Mouse (Mus musculus) adrenal gland, postnatal 36 days (tissue): ENCODE data around the gene Acsl1. TPM values are rescaled to one million over a fixed set of nuclear protein-coding genes. Genes with fewer than 3 reads are reported as not detected.
A peak's percentile ranks its signal among the peaks of the same experiment; 100 is the strongest.

Source experiments
- DNase-seq, 2 experiments: peaks; one replicate each; pipeline ENCODE4 v3.0.0; 2021; ENCODE audit warnings: mixed read lengths in 1 of 2
- total RNA-seq, 2 experiments: library from RNA; stranded (reverse); gene quantifications; 2 replicates each; pipeline ENCODE4 v1.2.3; 2021

Acsl1 gene
- total RNA-seq, 2 experiments from 2014 or later: 398 to 483 TPM

DNA sequence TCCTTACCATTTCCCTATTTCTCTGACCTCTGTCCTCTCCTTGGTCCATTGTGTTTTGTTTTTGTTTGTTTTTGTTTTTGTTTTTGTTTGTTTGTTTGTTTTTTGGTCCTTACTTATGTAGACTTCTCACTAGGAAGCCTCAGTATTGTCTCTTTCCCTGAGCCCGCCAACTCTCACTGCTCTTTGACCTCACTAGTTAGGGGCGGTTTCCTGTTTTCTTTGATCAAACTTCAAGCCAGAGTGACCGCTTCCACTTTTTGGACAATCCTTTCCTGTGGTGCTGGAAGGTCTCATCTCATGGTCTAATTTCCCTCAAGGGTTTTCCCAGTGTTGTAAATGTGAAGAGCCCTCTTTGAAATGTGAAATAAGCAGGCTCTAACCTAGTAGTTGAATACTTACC is 33.4 kb downstream of the Acsl1 start:
- DNase-seq: no peak

DNA sequence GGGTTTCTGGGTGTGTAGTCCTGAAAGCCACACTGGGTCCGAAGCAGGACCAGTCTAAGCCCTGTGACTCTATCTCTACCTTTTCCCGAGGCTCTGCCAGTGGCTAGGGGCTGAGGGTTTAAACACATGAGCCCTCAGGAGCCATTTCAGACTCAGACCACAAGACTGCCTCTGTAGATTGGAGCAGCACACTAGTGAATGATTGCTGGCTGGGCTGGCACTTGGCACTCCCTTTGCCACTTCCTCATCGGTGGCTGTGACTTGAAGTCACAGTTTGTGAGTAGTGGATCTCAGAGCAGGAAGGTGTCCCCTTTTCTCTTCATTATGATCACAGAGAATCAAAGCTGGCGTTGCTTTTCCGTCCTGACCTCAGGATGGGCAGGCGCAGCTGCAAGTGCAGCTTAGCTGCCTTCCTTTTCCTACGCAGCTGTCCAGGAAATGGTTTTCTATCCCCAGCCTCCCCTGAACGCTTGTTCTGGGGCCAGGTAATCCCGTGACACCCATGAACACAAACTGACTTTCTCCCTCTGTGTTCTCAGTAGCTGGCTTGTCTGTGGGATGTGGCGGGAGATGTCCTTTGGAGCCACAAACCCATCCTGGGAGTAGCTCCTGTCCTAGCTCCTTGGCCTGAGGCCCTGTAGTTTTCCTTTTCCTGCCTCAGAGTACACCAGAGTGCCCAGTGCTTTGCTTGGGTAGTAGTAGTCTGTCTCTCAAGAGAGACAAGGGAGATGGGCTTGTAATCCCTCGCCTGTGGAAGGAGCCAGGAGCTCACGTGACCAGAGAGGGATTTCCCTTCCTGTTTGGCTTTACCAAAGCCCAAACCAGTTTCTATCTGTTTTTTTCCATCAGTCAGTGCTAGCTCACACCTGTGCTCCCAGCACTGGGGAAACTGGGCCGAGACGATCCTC is 37.9 kb downstream of the Acsl1 start:
- no peak for DNase-seq

DNA sequence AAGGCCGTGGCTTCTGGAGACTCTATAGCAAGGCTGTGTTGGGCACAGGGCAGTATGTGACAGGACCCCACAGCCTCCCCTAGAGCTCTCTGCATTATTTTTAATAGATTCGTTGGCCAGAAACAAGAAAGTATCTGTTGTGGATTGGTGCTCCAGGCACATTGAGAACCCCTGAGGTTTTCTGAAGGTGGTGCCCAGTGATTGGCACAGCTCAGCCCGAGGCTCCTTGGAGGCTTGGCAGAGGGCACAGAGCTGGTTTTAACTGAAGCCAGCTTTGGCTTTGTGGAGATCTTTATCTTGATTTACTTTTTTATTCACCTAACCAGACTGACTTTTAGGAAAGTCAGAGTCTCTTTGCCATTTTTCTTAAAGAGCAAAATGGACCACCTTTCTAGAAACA is 38.6 kb downstream of the Acsl1 start:
- DNase-seq: no peak

DNA sequence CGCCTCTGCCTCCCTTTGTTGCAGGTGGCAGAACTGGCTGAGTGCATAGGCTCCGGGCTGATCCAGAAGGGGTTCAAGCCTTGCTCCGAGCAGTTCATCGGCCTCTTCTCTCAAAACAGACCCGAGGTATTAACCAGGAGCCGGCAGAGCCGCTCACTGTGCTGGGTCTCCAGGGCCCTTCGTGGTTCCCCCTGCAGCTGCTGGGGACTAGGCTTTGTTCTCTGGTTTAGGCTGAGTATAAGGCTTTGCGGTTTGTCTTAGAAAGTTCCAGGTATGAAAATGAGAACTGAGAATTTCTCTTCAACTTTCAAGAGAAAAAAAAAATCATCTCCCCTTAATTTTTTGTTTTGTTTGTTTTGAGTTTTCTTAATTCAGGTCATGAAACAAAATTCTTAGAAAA is 40.5 kb downstream of the Acsl1 start:
- no peak for DNase-seq

GRCm38 (mm10) chr8:46512538-46512937 is 41.7 kb downstream of the Acsl1 start:
- DNase-seq: no peak

DNA sequence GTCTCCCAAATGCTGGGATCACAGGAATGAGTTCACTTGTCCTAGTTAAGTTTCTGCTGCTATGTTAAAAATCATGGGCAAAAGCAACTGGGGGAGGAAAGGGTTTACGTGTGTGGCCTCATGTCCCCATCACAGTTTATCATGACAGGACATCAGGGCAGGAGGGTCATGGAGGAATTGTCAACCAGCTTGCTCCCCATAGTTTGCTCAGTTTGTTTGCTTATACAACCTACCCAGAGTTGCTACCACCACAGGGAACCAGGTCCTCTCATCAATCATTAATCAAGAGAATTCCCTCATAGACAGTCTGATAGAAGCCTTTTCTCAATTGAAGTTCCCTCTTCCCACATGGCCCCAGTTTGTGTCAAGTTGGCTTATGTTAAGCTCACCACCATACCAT is 43.2 kb downstream of the Acsl1 start:
- DNase-seq: no peak

GRCm38 (mm10) chr8:46520667-46521066 is 49.8 kb downstream of the Acsl1 start:
- no peak for DNase-seq

DNA sequence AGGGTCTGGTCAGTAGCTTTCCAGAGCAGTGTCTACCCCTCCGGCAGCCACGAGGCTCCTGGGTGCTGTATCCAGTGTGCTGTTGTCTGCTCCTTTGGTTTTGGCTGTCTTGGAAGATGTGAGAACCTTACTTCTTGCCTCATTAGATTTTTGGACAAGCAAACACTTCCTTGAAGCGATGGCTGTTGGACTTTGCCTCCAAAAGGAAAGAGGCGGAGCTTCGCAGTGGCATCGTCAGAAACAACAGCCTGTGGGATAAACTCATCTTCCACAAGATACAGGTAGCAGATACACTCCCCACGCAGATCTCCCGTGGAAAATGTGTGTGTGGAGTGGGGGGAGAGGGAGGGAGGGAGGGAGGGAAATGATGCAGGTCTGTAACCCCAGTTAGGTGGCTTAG is 55.3 kb downstream of the Acsl1 start:
- no peak for DNase-seq

DNA sequence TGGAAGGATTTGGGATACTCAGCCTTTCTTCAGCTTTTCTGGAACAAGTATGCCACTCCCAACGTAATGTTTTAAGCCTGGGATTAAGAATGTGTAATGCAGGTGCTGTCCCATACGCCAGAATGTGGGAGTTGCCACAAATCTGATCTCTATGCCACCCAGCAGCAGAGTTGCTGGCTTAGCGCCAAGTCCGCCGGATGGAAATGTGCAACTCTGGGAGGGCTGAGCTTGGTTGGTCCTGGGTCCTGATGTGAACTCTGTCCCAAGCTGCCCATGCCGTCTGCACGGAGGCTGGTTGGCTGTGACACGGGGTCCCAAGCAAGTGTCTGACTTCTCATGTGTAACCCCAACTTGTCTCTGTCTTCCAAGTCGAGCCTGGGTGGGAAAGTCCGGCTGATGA is 56.0 kb downstream of the Acsl1 start:
- DNase-seq: no peak

DNA sequence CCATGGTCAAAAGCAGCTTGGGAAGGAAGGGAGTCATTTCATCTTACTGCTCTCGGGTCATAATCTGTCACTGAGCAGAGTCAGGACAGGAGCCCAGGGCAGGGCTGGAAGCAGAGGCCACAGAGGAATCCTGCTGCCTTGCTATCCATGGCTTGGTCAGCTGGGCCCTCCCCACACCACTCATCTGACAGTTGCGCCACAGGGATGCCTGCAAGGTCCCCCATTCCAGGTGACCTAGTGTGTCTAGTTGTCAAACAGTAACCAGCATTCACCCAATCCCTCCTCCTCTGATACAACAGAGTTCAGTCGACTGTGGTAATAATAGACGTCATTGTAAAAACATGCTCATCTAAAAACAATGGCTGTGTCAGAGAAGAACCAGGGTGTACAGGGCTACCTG is 58.7 kb downstream of the Acsl1 start:
- DNase-seq: no peak

GRCm38 (mm10) chr8:46530541-46530940 is 59.7 kb downstream of the Acsl1 start:
- DNase-seq: no peak

- DNase-seq: no peak
These were observed 63.1 kb downstream of the Acsl1 start for GRCm38 (mm10) chr8:46533926-46534325.

DNA sequence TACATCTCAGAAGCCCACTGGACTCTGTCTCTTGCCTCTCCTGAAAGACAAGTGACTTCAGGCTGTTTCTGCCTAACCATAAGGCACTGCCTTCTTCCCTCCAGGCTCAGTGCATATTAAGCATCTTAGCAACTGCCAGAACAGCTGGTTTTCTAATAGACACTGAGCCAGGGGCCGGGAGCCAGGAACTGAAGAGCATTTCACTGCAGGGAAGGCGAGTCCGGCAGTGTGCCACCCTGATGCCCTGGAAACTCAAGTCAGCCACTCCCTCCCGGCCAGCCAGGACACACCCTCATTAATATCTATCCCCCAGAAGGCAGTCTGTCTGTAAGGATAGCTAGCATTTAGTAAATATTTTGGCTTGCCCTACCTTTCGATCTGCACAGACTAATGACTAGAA is 68.9 kb downstream of the Acsl1 start:
- peak; percentile 27 to 34 for DNase-seq

DNA sequence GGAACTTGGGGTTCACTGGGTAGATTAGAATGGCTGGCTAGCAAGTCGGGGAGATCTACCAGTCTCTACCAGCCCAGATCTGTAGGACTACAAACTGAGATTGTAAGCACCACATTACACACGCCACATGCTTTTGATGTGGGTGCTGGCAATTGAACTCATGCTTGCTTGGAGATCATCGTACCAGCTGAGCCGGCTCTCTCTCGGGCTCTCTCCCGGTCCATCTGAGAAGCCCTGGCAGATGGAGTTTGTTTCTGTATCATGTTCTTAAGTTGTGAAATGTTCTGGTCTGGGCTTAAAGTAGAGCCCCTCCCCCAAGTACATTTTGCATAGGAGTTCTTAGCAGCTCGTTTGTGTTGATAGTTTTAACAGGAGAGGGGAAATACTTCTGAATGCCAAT is 72.4 kb downstream of the Acsl1 start:
- DNase-seq: no peak

GRCm38 (mm10) chr8:46543662-46544061 is 72.8 kb downstream of the Acsl1 start:
- no peak for DNase-seq

- DNase-seq: no peak
These were observed 75.0 kb downstream of the Acsl1 start for GRCm38 (mm10) chr8:46545854-46546253.

GRCm38 (mm10) chr8:46546431-46547176 is 75.8 kb downstream of the Acsl1 start:
- peak; percentile 58 to 60 for DNase-seq

DNA sequence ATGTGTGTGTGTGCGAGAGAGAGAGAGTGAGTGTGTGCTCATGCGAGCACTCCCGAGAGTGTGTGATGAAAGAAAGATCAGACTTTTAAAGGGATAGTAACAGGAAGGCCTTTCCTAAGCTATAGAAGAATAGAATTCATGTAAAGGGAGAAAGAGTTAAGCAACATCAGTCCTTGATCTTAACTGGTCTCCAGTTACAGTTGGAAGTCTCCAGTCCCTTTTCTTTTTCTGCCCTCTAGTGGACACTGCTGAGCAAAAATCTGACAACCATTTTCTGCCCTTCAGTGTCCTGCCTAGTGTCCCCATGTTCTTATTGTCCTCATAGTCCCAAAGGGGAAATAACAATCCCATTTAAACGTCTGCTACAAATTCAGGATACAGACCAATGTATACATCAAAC is 76.4 kb downstream of the Acsl1 start:
- DNase-seq: peak; percentile 19 to 50

DNA sequence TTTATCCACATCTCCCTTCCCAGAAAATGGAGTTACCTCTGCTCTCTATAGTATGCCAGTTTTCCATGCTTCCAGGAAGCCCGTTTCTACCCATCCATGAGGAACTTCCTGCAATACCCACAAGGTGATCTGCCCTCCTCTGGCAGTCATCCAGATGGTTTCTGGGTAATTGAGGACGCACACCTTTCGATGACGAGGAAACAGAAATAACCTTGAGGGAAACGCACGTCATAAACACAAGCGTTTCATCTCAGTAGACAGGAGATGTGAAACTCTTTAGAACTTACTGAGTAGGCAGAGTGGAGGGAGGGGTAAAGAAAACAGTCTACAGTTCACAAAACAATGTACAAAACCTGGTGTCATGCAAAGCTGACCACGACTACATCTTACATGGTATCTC is 79.2 kb downstream of the Acsl1 start:
- DNase-seq: no peak

DNA sequence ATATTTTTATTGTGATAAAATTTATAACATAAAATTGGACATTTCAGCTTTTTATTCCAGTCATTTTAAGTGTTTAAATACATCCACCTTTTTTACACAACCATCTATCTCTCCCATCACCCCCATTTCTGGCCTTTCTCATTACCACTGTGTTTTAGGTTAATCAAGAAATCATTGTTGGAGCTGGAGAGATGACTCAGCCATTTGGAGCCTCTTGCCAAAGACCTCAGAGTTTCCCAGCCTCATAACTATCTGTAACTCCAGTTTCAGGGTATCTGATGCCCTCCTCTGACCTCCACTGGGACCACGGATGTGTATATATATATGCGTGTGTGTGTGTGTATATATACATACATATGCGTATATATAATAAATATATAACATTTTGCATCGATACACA is 80.2 kb downstream of the Acsl1 start:
- peak in 1 of 2 experiments; percentile 25 for DNase-seq

GRCm38 (mm10) chr8:46551615-46552440 is 81.0 kb downstream of the Acsl1 start, which contains the start of gene Cenpu:
Gene Cenpu, plus strand, starts transcription at chr8:46552028.
- DNase-seq: peak; percentile 99

GRCm38 (mm10) chr8:46552441-46552765 is 81.6 kb downstream of the Acsl1 start:
- DNase-seq: no peak

- DNase-seq: peak; percentile 64 to 73
These were observed 88.6 kb downstream of the Acsl1 start for GRCm38 (mm10) chr8:46559428-46559827.
